Comparison of ENCODE assay signal across 9 mouse cellular contexts in the genomic region with DNA sequence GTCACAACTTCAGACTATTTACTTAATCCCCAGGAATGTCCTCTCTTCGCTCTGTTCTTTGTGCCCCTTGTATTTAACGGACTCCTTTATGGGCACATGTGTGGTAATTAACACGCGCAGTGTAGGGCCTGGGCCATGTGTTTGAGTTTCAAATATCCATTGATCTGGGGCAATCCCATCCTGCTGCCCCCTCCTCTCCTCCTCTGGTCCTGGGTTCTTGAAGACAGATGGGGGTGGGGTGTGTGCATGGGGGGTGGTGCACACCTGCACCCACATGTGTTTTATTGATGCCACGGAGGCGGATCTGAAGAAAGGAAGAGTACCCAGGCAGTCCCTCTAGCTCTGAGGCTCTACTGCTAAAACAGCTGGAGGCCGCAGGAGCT.
DNase-seq lines count a peak whose midpoint lies in the region; ATAC-seq and TF ChIP-seq lines count a peak whose summit lies in the region.
"Had no signal": no experiment of that assay in that cellular context is flagged by ENCODE, and none has a peak within 500 bp of the region (broad histone marks: within the 10 kb centered on the region; RNA-seq: fewer than 3 reads in every experiment).

No protein-coding gene starts in this region.

- no peak for DNase-seq in kidney, postnatal 4 days
- no peak for DNase-seq in cerebellum, postnatal 14 days
- DNase-seq in cerebellum, adult 2 months = no peak

- H3K27me3 ChIP-seq in kidney, embryonic 14.5 days (ENCODE audit: control insufficient read depth, insufficient read depth, low read length) = peaks cover 10% of the 10 kb centered on the region; the same call in 1 of the 2 replicates
- H3K27me3 ChIP-seq in embryonic facial prominence, embryonic 13.5 days = no peaks in the 10 kb centered on the region
- no peaks in the 10 kb centered on the region for H3K27me3 ChIP-seq in hindbrain, embryonic 15.5 days
- H3K27me3 ChIP-seq in midbrain, embryonic 16.5 days (ENCODE audit: control insufficient read depth, insufficient read depth, low read depth, low read length) = no peaks in the 10 kb centered on the region
- H3K27me3 ChIP-seq in cerebellum, adult 2 months (ENCODE audit: control insufficient read depth, insufficient read depth, low read length) = no peaks in the 10 kb centered on the region
- H3K27me3 ChIP-seq: liver, embryonic 15.5 days had no signal

- H3K4me3 ChIP-seq in kidney, embryonic 14.5 days (ENCODE audit: low read length) = no peak overlapping the region
- no peak overlapping the region for H3K4me3 ChIP-seq in embryonic facial prominence, embryonic 13.5 days
- H3K4me3 ChIP-seq in hindbrain, embryonic 15.5 days = no peak overlapping the region
- H3K4me3 ChIP-seq in midbrain, embryonic 16.5 days (ENCODE audit: low read depth, low read length) = no peak overlapping the region
- no peak overlapping the region for H3K4me3 ChIP-seq in cerebellum, adult 2 months (replicated peaks; ENCODE audit: insufficient read depth, low read depth, low read length)
- H3K4me3 ChIP-seq: liver, embryonic 15.5 days had no signal

- H3K4me2 ChIP-seq in kidney, embryonic 14.5 days (replicated peaks; ENCODE audit: low read depth, low read length) = no peak overlapping the region
- H3K4me2 ChIP-seq in embryonic facial prominence, embryonic 13.5 days = no peak overlapping the region
- H3K4me2 ChIP-seq in hindbrain, embryonic 15.5 days = no peak overlapping the region
- no peak overlapping the region for H3K4me2 ChIP-seq in midbrain, embryonic 16.5 days (ENCODE audit: low read length)
- H3K4me2 ChIP-seq: liver, embryonic 15.5 days had no signal

- no peak for TF ChIP-seq POLR2A in cerebellum, adult 2 months (IDR thresholded peaks at IDR 0.05; ENCODE audit: borderline replicate concordance, insufficient read depth, low read length)

- ATAC-seq in kidney, embryonic 14.5 days (ENCODE audit: low FRiP score, low TSS enrichment) = 0 out of 2 replicates have a peak, but pooled peaks have one; percentile 32
- peak; percentile 48; the same call in 1 of the 2 replicates for ATAC-seq in embryonic facial prominence, embryonic 13.5 days (ENCODE audit: insufficient number of reproducible peaks, insufficient read depth, low FRiP score, low TSS enrichment, low read depth)
- peak; percentile 31; the same call in 1 of the 2 replicates for ATAC-seq in hindbrain, embryonic 15.5 days (ENCODE audit: low FRiP score, low read depth)
- no peak for ATAC-seq in midbrain, embryonic 16.5 days
- ATAC-seq in monocyte, adult 5-6 weeks (replicated peaks; ENCODE audit: insufficient number of reproducible peaks, low FRiP score, low TSS enrichment, poor library complexity, severe bottlenecking) = no peak

- no peak overlapping the region for H3K9ac ChIP-seq in kidney, embryonic 14.5 days (ENCODE audit: low read depth, low read length)
- H3K9ac ChIP-seq in embryonic facial prominence, embryonic 13.5 days = no peak overlapping the region
- no peak overlapping the region for H3K9ac ChIP-seq in hindbrain, embryonic 15.5 days
- no peak overlapping the region for H3K9ac ChIP-seq in midbrain, embryonic 16.5 days (ENCODE audit: low read depth, low read length)
- H3K9ac ChIP-seq: liver, embryonic 15.5 days had no signal

- no peaks in the 10 kb centered on the region for H3K9me3 ChIP-seq in kidney, embryonic 14.5 days (ENCODE audit: control insufficient read depth, low read length)
- H3K9me3 ChIP-seq in embryonic facial prominence, embryonic 13.5 days = no peaks in the 10 kb centered on the region
- no peaks in the 10 kb centered on the region for H3K9me3 ChIP-seq in hindbrain, embryonic 15.5 days
- no peaks in the 10 kb centered on the region for H3K9me3 ChIP-seq in midbrain, embryonic 16.5 days (replicated peaks; ENCODE audit: control insufficient read depth, low read length, poor library complexity, severe bottlenecking)
- H3K9me3 ChIP-seq: liver, embryonic 15.5 days had no signal

- TF ChIP-seq CTCF in cerebellum, adult 2 months (IDR thresholded peaks at IDR 0.05; ENCODE audit: borderline replicate concordance, insufficient read depth, low read depth, low read length) = no peak

- H3K27ac ChIP-seq in kidney, embryonic 14.5 days (ENCODE audit: low read depth, low read length) = no peak overlapping the region
- peak overlapping the region; percentile 48; the same call in 1 of the 2 replicates for H3K27ac ChIP-seq in embryonic facial prominence, embryonic 13.5 days
- peak overlapping the region; percentile 71 for H3K27ac ChIP-seq in hindbrain, embryonic 15.5 days (replicated peaks)
- peak overlapping the region; percentile 20; the same call in 1 of the 2 replicates for H3K27ac ChIP-seq in midbrain, embryonic 16.5 days (ENCODE audit: low read length)
- no peak overlapping the region for H3K27ac ChIP-seq in cerebellum, adult 2 months (ENCODE audit: insufficient read depth, low read length)
- H3K27ac ChIP-seq: liver, embryonic 15.5 days had no signal

- 28% methylated on average over 7 of the region's 7 CpGs for WGBS in kidney, embryonic 14.5 days
- 19% methylated on average over 7 of the region's 7 CpGs for WGBS in embryonic facial prominence, embryonic 13.5 days
- 60% methylated on average over 7 of the region's 7 CpGs for WGBS in hindbrain, embryonic 15.5 days
- WGBS in midbrain, embryonic 16.5 days = 37% methylated on average over 7 of the region's 7 CpGs
- WGBS in cerebellum, adult 2 months = 80% methylated on average over 7 of the region's 7 CpGs

- 0 out of 2 replicates have a peak, but pooled peaks cover 5% of the 10 kb centered on the region for H3K4me1 ChIP-seq in kidney, embryonic 14.5 days (ENCODE audit: control insufficient read depth, insufficient read depth, low read length)
- H3K4me1 ChIP-seq in embryonic facial prominence, embryonic 13.5 days = peaks cover 20% of the 10 kb centered on the region
- peaks cover 11% of the 10 kb centered on the region for H3K4me1 ChIP-seq in hindbrain, embryonic 15.5 days (replicated peaks)
- H3K4me1 ChIP-seq in midbrain, embryonic 16.5 days (ENCODE audit: control insufficient read depth, insufficient read depth, low read length) = no peaks in the 10 kb centered on the region
- no peaks in the 10 kb centered on the region for H3K4me1 ChIP-seq in cerebellum, adult 2 months (ENCODE audit: control insufficient read depth, insufficient read depth, low read length)

- no peaks in the 10 kb centered on the region for H3K36me3 ChIP-seq in kidney, embryonic 14.5 days (ENCODE audit: control insufficient read depth, insufficient read depth, low read length)
- H3K36me3 ChIP-seq in embryonic facial prominence, embryonic 13.5 days = no peaks in the 10 kb centered on the region
- no peaks in the 10 kb centered on the region for H3K36me3 ChIP-seq in hindbrain, embryonic 15.5 days
- H3K36me3 ChIP-seq in midbrain, embryonic 16.5 days (ENCODE audit: control insufficient read depth, insufficient read depth, low read length) = no peaks in the 10 kb centered on the region
- H3K36me3 ChIP-seq: liver, embryonic 15.5 days had no signal

Comparison
In these comparisons a context has a peak if more than half of its experiments do, and no peak if none do; other contexts are left out.
1. ATAC-seq: peak in kidney, embryonic 14.5 days (single experiment), embryonic facial prominence, embryonic 13.5 days (single experiment) and hindbrain, embryonic 15.5 days (single experiment); none in midbrain, embryonic 16.5 days (single experiment) and monocyte, adult 5-6 weeks (single experiment).
2. H3K27ac ChIP-seq: peak in embryonic facial prominence, embryonic 13.5 days (single experiment), hindbrain, embryonic 15.5 days (single experiment) and midbrain, embryonic 16.5 days (single experiment); none in kidney, embryonic 14.5 days (single experiment) and cerebellum, adult 2 months (single experiment).